Mouse (Mus musculus) intestine, embryonic 16.5 days (tissue): Measurements from ENCODE around the gene Insrr. TPM values are rescaled to one million over a fixed set of nuclear protein-coding genes. Genes with fewer than 3 reads are reported as not detected.

Experiments
- ATAC-seq: fragments of 200-750 bp; cut with Nextera tagmentation; 2 replicates; pipeline ENCODE4 v1.8.0; 2017; ENCODE audit warnings: moderate TSS enrichment, moderate library complexity
- H3K27ac ChIP-seq: fragments of 300-500 bp; sonication (generic); 2 replicates; pipeline ENCODE4 v1.5.1; 2014; ENCODE audit warnings: mild to moderate bottlenecking, low read length
- H3K27me3 ChIP-seq: fragments of 300-500 bp; sonication (generic); replicated peaks from 2 replicates; pipeline ENCODE4 v1.6.1; 2014; ENCODE audit warnings: low read length, control low read depth, mixed read lengths; ENCODE audit not compliant: control insufficient read depth, insufficient read depth
- H3K36me3 ChIP-seq: fragments of 300-500 bp; sonication (generic); 2 replicates; pipeline ENCODE4 v1.6.1; 2014; ENCODE audit warnings: low read length, control low read depth; ENCODE audit not compliant: control insufficient read depth, insufficient read depth
- H3K4me1 ChIP-seq: fragments of 300-500 bp; sonication (generic); 2 replicates; pipeline ENCODE4 v1.6.1; 2014; ENCODE audit warnings: low read length, control low read depth, mixed read lengths; ENCODE audit not compliant: control insufficient read depth, insufficient read depth
- H3K4me2 ChIP-seq: fragments of 300-500 bp; sonication (generic); 2 replicates; pipeline ENCODE4 v1.6.1; 2014; ENCODE audit warnings: low read depth, low read length, control low read depth
- H3K4me3 ChIP-seq: fragments of 300-500 bp; sonication (generic); 2 replicates; pipeline ENCODE4 v1.5.1; 2014; ENCODE audit warnings: mild to moderate bottlenecking, low read length
- H3K9ac ChIP-seq: fragments of 300-500 bp; sonication (generic); 2 replicates; pipeline ENCODE4 v1.6.1; 2014; ENCODE audit warnings: low read depth, low read length
- H3K9me3 ChIP-seq: fragments of 300-500 bp; sonication (generic); 2 replicates; pipeline ENCODE4 v1.6.1; 2016; ENCODE audit warnings: low read length, control low read depth; ENCODE audit not compliant: control insufficient read depth
- WGBS: fragments of 180-500 bp; shearing (Covaris S2); extraction: QIAGEN DNeasy Blood & Tissue Kit; methylation state at CpG from one replicate; pipeline ENCODE4 v1.1.7; 2014; 5-methylcytosine and 5-hydroxymethylcytosine counted together
- polyA plus RNA-seq: library from polyadenylated mRNA; unstranded; fragments of >200 nt; fragmentation: Nextera tagmentation; extraction: Ambion mirVana; gene quantifications from 2 replicates; pipeline ENCODE4 v1.2.1, GENCODE M21; 2015

Gene Insrr
- polyA plus RNA-seq, 1 experiment from 2014 or later, result 0.27 TPM

DNA sequence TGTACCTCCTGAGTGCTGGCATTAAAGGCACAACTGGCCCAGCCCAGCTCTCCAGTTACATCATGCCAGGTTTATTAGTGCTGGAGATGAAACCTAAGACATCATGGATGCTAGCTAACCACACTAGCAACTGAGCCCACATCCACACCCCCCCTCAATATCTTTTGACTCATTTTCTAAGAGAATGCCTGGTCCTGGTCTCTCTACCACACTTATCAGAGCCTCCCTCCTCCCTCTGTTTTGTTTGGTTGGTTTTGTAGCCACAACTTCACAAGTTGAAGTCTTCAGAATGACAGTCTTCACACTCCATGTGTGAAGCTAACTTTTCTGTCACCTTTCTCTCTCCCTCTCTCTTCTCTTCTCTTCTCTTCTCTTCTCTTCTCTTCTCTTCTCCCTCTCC is 44.1 kb downstream of the Insrr start:
- no peak overlapping the region for H3K4me3 ChIP-seq
- no peak for ATAC-seq
- H3K4me1 ChIP-seq, result no peaks in the 10 kb centered on the region
- H3K4me2 ChIP-seq, result no peak overlapping the region
- no peak overlapping the region for H3K27ac ChIP-seq
- H3K36me3 ChIP-seq, result no peaks in the 10 kb centered on the region
- no peaks in the 10 kb centered on the region for H3K9me3 ChIP-seq
- no peak overlapping the region for H3K9ac ChIP-seq
- H3K27me3 ChIP-seq, result no peaks in the 10 kb centered on the region

DNA sequence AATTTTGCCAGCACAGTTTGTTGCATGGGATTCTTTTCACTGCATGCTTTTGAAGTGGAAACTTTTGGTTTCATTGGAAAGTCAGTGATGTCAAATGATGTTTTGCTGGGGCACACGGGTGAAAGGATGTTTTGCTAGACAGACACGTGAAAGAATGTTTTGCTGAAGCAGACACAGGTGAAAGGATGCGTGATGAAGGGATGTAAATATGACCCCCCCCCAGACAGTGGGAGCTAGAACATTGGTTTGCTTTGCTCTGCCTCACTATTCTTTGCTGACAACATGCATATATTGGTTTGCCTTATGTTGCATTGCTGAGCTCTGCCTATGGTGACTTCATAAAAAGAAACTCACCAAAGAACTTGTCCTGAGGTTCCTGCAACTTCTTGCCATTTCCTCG is 48.2 kb downstream of the Insrr start:
- H3K9me3 ChIP-seq, result no peaks in the 10 kb centered on the region
- no peak overlapping the region for H3K27ac ChIP-seq
- no peak for ATAC-seq
- no peak overlapping the region for H3K4me2 ChIP-seq
- no peak overlapping the region for H3K4me3 ChIP-seq
- H3K36me3 ChIP-seq, result no peaks in the 10 kb centered on the region
- no peaks in the 10 kb centered on the region for H3K27me3 ChIP-seq
- no peaks in the 10 kb centered on the region for H3K4me1 ChIP-seq
- WGBS, result 83% methylated on average over 4 of the region's 4 CpGs
- no peak overlapping the region for H3K9ac ChIP-seq

DNA sequence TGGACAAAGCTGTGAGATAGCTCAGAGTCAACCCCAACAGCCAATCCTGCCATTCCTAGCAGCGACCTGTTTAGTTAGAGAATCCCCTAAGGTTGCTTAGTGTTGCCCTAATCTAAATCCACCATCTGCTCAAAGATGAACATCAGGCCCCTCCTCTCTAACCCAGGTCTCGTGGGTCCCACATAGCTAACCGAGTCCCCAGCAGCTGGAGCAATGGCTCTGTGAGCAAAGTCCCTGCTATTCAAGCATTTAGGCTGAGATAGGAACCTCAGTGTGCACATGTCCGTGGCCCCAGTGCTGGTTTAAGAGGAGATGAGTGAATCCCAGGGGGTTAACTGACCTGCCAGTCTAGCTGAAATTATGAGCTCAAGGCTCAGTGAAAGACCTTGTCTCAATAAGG is 49.4 kb downstream of the Insrr start:
- Histone ChIP-seq H3K4me1 (no peaks in the 10 kb centered on the region), H3K27me3 (no peaks in the 10 kb centered on the region), H3K4me2 (no peak overlapping the region), H3K4me3 (no peak overlapping the region), H3K9ac (no peak overlapping the region), H3K9me3 (no peaks in the 10 kb centered on the region), H3K27ac (no peak overlapping the region), H3K36me3 (no peaks in the 10 kb centered on the region)
- ATAC-seq, result no peak
- WGBS, result 67% methylated on average over 4 of the region's 4 CpGs

DNA sequence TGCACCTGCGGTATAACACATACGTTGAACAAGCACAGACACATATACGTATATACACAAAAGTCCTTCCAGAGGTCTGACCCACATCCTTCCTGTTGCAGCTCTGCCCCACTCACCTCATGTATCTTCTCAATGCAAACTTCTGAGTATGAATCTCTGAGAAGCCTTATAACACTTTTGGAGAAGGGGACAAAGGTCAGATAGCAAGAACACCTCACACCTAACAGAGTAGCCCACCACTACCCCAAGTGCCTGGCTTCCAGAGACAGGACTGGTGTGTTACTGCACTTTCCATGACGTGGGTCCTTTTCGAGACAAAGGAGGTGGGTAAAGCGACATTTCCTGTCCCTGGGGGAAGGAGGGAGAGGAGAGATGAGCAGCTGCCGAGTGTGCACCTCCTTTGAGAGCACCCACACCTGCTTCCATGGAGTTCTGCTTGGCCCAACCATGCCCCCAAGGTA is 49.9 kb downstream of the Insrr start, which contains the start of gene Sh2d2a:
Gene Sh2d2a (plus strand): TSS at position 106 of the 461 bp plus-strand sequence.
- 80% methylated on average over 7 of the region's 7 CpGs for WGBS
- Histone ChIP-seq H3K4me1 (no peaks in the 10 kb centered on the region), H3K4me2 (no peak within 1 kb of the TSS), H3K27me3 (no peaks in the 10 kb centered on the region), H3K9ac (no peak within 1 kb of the TSS), H3K9me3 (no peaks in the 10 kb centered on the region), H3K4me3 (no peak within 1 kb of the TSS), H3K27ac (no peak within 1 kb of the TSS), H3K36me3 (no peaks in the 10 kb centered on the region)
- ATAC-seq, result no peak

DNA sequence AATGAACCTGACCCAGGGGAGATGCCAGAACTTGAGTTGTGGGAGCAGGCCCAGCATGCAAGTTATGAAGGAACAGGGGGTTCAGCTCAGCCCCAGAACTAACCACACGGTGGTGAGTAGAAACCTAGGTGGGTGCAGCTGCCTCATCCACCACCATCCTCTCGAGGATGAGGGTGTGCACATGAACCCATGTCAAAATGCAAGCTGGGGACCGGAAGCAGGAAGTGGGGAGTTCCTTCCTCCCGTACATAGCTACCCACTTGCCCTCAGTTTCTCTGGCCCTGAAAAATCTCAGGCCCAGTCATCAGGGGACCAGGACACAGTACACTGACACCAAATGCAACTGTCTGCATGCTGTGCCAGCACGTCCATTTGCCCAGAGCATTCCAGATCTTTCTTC is 50.9 kb downstream of the Insrr start:
- no peaks in the 10 kb centered on the region for H3K9me3 ChIP-seq
- H3K27ac ChIP-seq, result no peak overlapping the region
- no peaks in the 10 kb centered on the region for H3K4me1 ChIP-seq
- ATAC-seq, result no peak
- no peaks in the 10 kb centered on the region for H3K36me3 ChIP-seq
- no peak overlapping the region for H3K4me3 ChIP-seq
- H3K9ac ChIP-seq, result no peak overlapping the region
- no peak overlapping the region for H3K4me2 ChIP-seq
- WGBS, result 67% methylated on average over 5 of the region's 5 CpGs
- no peaks in the 10 kb centered on the region for H3K27me3 ChIP-seq

DNA sequence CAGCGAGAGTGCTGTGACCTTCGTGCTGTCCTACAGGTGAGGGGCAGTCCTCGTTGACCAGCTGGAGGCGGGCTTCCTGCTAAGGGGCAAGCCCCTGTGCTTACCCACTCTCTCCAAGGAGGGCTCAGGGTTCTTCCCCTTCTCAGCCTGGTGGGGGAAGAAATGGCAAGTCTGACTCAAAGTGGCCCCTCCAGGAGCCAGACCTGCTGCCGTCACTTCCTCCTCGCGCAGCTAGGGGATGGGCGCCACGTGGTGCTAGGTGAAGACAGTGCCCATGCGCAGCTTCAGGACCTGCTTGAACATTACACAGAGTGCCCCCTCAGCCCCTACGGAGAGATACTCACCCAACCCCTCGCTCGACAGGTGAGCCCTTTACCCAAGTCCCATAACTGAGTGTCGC is 52.4 kb downstream of the Insrr start:
- ATAC-seq, result no peak
- Histone ChIP-seq H3K27ac (no peak overlapping the region), H3K4me3 (no peak overlapping the region), H3K4me2 (no peak overlapping the region), H3K4me1 (no peaks in the 10 kb centered on the region), H3K27me3 (no peaks in the 10 kb centered on the region), H3K9me3 (no peaks in the 10 kb centered on the region), H3K9ac (no peak overlapping the region), H3K36me3 (no peaks in the 10 kb centered on the region)
- WGBS, result 82% methylated on average over 14 of the region's 14 CpGs

DNA sequence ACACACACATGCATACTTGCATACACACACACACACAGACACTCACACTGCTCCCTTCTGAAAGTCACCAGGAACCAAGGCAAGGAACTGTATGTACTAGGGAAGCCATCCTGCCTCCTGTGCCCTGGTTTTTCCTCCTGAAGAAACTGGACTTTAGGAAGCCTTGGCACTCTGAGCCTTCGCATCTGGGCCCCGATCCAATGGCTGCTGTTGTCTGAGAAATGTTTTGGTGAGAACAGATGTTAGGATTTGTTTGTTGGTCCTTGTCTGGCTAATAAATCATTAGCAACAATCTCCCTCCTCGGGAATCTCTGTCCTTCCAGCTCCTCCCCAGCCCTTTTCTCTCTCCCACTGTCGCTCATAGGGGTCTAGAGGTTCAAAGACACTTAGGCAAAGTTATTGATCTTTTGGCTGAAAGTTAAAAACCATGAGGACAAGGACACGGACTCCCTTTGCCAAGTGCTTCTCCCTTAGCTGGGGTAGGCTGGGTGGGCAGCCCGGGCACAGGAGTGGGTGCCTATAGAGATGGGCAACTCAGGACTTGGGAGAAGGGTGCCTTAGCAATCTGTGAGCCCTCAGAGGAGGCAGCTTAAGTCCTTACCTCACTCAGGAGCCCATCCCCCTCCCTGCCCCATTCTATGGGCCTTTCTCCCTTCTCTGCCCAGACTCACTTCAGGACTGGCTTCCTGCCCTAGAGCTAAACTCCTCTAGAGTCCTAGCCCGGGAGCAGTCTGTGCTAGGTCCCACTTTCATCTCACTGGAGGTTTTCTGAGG is 58.2 kb downstream of the Insrr start:
- Histone ChIP-seq H3K9ac (no peak overlapping the region; the same call in 1 of the 2 replicates), H3K4me2 (no peak overlapping the region), H3K9me3 (no peaks in the 10 kb centered on the region), H3K27ac (0 out of 2 replicates have a peak overlapping the region, but pooled peaks have one; percentile 30), H3K36me3 (peaks cover 16% of the 10 kb centered on the region; the same call in 1 of the 2 replicates), H3K4me3 (no peak overlapping the region), H3K27me3 (no peaks in the 10 kb centered on the region), H3K4me1 (peaks cover 8% of the 10 kb centered on the region; the same call in 1 of the 2 replicates)
- 44% methylated on average over 7 of the region's 7 CpGs for WGBS
- no peak for ATAC-seq

DNA sequence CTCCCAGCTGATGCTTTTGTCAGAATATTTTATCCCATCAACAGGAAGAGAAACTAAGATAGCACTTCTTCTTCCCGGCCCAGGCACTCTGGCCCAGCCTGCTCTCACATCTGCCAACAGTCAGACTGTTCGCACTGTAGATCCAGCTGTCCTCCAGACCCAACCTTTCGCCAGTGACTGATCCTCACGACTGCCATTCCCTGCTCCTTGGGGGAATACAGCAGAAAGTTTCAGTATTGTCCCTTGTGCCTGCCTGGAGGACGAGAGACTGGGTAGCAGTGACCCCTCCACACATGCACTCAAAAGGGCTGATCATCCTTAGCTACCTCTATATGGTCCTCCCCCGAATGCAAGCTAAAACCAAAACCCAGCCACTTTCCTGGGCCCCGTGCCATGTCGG is 59.2 kb downstream of the Insrr start:
- ATAC-seq, result no peak
- WGBS, result 78% methylated on average over 8 of the region's 8 CpGs
- peaks cover 16% of the 10 kb centered on the region; the same call in 1 of the 2 replicates for H3K36me3 ChIP-seq
- H3K27me3 ChIP-seq, result no peaks in the 10 kb centered on the region
- H3K9ac ChIP-seq, result no peak overlapping the region
- H3K4me1 ChIP-seq, result peaks cover 8% of the 10 kb centered on the region; the same call in 1 of the 2 replicates
- no peak overlapping the region for H3K4me3 ChIP-seq
- H3K9me3 ChIP-seq, result no peaks in the 10 kb centered on the region
- H3K4me2 ChIP-seq, result no peak overlapping the region
- no peak overlapping the region for H3K27ac ChIP-seq

DNA sequence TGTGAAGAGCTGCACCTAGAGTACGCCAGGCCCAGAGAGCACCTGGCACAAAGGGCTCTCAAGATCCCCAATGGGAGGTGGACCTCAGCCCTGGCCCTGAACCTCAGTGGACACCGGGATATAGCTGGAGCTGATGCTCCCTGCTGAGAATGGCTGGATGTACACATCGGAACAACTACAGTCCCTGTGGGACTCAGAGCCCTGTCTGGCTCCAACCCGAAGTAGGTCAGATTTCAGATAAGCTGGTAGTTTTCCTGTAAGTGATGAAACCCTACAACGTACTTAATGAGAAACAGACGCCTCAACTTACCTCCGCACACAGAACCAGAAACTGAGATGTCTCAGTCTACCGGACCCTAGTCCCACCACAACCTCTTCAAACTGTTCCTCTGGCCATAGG is 60.9 kb downstream of the Insrr start:
- Histone ChIP-seq H3K9ac (no peak overlapping the region), H3K4me1 (peaks cover 8% of the 10 kb centered on the region; the same call in 1 of the 2 replicates), H3K36me3 (peaks cover 21% of the 10 kb centered on the region; the same call in 1 of the 2 replicates), H3K4me3 (no peak overlapping the region), H3K4me2 (no peak overlapping the region), H3K27ac (no peak overlapping the region), H3K27me3 (no peaks in the 10 kb centered on the region), H3K9me3 (no peaks in the 10 kb centered on the region)
- 95% methylated on average over 8 of the region's 8 CpGs for WGBS
- ATAC-seq, result no peak
